Mouse (Mus musculus) MEL (cell line): Measurements from ENCODE around the gene Olfr1290. TPM values are rescaled to one million over a fixed set of nuclear protein-coding genes. Genes with fewer than 3 reads are reported as not detected.

ENCODE experiments used
- DNase-seq: peaks from one replicate; pipeline ENCODE4 v3.0.0; 2011; ENCODE audit warnings: low read depth, low spot score
- H3K27ac ChIP-seq: 2 replicates; pipeline ENCODE4 v1.5.1; 2012; ENCODE audit warnings: low read depth, mild to moderate bottlenecking, control low read depth, low read length, moderate library complexity; ENCODE audit not compliant: control insufficient read depth
- H3K27me3 ChIP-seq, 2 experiments: fragments of 150-350 bp in 1 of 2; sonication (generic) in 1 of 2; 2 replicates each; pipeline ENCODE4 v1.6.1; 2012; ENCODE audit warnings: low read length in 2 of 2, mild to moderate bottlenecking in 2 of 2, improper control_type of control experiment in 1 of 2, moderate library complexity in 1 of 2; ENCODE audit not compliant: insufficient read depth in 2 of 2, control insufficient read depth in 1 of 2
- H3K36me3 ChIP-seq, 2 experiments: 2 replicates each; pipeline ENCODE4 v1.6.1; 2012 to 2014; ENCODE audit warnings: low read length in 2 of 2, improper control_type of control experiment in 1 of 2, inconsistent platforms in 1 of 2, mild to moderate bottlenecking in 1 of 2; ENCODE audit not compliant: insufficient read depth in 2 of 2, control insufficient read depth in 1 of 2
- H3K4me1 ChIP-seq, 2 experiments: fragments of 150-350 bp in 1 of 2; sonication (generic) in 1 of 2; 2 replicates each; pipeline ENCODE4 v1.6.1; 2012; ENCODE audit warnings: low read length in 2 of 2, improper control_type of control experiment in 1 of 2, mild to moderate bottlenecking in 1 of 2; ENCODE audit not compliant: insufficient read depth in 2 of 2, control insufficient read depth in 1 of 2
- H3K4me3 ChIP-seq, 2 experiments: fragments of 150-350 bp in 1 of 2; sonication (generic) in 1 of 2; 2 replicates each; pipeline ENCODE4 v1.5.1; 2012; ENCODE audit warnings: low read depth in 2 of 2, low read length in 2 of 2, mild to moderate bottlenecking in 2 of 2, moderate library complexity in 2 of 2, control low read depth in 1 of 2, improper control_type of control experiment in 1 of 2; ENCODE audit not compliant: control insufficient read depth in 1 of 2, insufficient read depth in 1 of 2
- H3K79me2 ChIP-seq: 2 replicates; pipeline ENCODE4 v1.6.1; 2012; ENCODE audit warnings: mild to moderate bottlenecking, low read length, moderate library complexity; ENCODE audit not compliant: control insufficient read depth, poor library complexity, insufficient read depth
- H3K9ac ChIP-seq: 2 replicates; pipeline ENCODE4 v1.6.1; 2012; ENCODE audit warnings: low read depth, mild to moderate bottlenecking, control low read depth, low read length, moderate library complexity; ENCODE audit not compliant: control insufficient read depth, poor library complexity, severe bottlenecking
- H3K9me3 ChIP-seq: fragments of 150-350 bp; sonication (generic); replicated peaks from 2 replicates; pipeline ENCODE4 v1.6.1; 2012; ENCODE audit warnings: mild to moderate bottlenecking, low read length, improper control_type of control experiment, moderate library complexity; ENCODE audit not compliant: insufficient read depth
- CHD2 ChIP-seq: IDR thresholded peaks from 2 replicates; pipeline ENCODE4 v1.6.1; 2011; ENCODE audit warnings: low read length, improper control_type of control experiment
- CTCF ChIP-seq, 3 experiments: IDR thresholded peaks in 2 of 3; conservative IDR thresholded peaks in 1 of 3; 2 replicates each; pipeline ENCODE4 v1.5.1; 2011 to 2012; ENCODE audit warnings: low read length in 3 of 3, low read depth in 2 of 3, mild to moderate bottlenecking in 2 of 3, improper control_type of control experiment in 1 of 3, inconsistent platforms in 1 of 3, mixed read lengths in 1 of 3, moderate library complexity in 1 of 3; ENCODE audit not compliant: control insufficient read depth in 1 of 3, insufficient read depth in 1 of 3, poor library complexity in 1 of 3, severe bottlenecking in 1 of 3
- EP300 ChIP-seq, 2 experiments: IDR thresholded peaks; 2 replicates each; pipeline ENCODE4 v1.6.1; 2011; ENCODE audit warnings: improper control_type of control experiment in 2 of 2, low read length in 2 of 2, low read depth in 1 of 2, mild to moderate bottlenecking in 1 of 2
- GATA1 ChIP-seq: IDR thresholded peaks from 2 replicates; pipeline ENCODE4 v1.6.1; 2011; ENCODE audit warnings: low read depth, low read length, improper control_type of control experiment
- JUND ChIP-seq: IDR thresholded peaks from 2 replicates; pipeline ENCODE4 v1.6.1; 2011; ENCODE audit warnings: low read depth, mild to moderate bottlenecking, improper control_type of control experiment, low read length
- MAZ ChIP-seq: IDR thresholded peaks from 2 replicates; pipeline ENCODE4 v1.6.1; 2012; ENCODE audit warnings: low read depth, mild to moderate bottlenecking, inconsistent platforms, low read length, improper control_type of control experiment
- MXI1 ChIP-seq: IDR thresholded peaks from 2 replicates; pipeline ENCODE4 v1.6.1; 2011; ENCODE audit warnings: mild to moderate bottlenecking, low read depth, low read length, improper control_type of control experiment
- NRF1 ChIP-seq: IDR thresholded peaks from 2 replicates; pipeline ENCODE4 v1.6.1; 2014; ENCODE audit warnings: low read depth, mild to moderate bottlenecking, inconsistent platforms, low read length, improper control_type of control experiment, moderate library complexity; ENCODE audit not compliant: poor library complexity, insufficient read depth, severe bottlenecking
- POLR2AphosphoS2 ChIP-seq: IDR thresholded peaks from 2 replicates; pipeline ENCODE4 v1.6.1; 2011; ENCODE audit warnings: low read length, improper control_type of control experiment
- RAD21 ChIP-seq: IDR thresholded peaks from 2 replicates; pipeline ENCODE4 v1.6.1; 2011; ENCODE audit warnings: mild to moderate bottlenecking, low read depth, low read length, improper control_type of control experiment
- RCOR1 ChIP-seq: IDR thresholded peaks from 2 replicates; pipeline ENCODE4 v1.6.1; 2012; ENCODE audit warnings: low read depth, mild to moderate bottlenecking, inconsistent platforms, low read length, improper control_type of control experiment
- SIN3A ChIP-seq: IDR thresholded peaks from 2 replicates; pipeline ENCODE4 v1.6.1; 2012; ENCODE audit warnings: low read length, improper control_type of control experiment, inconsistent platforms
- TAL1 ChIP-seq: IDR thresholded peaks from 2 replicates; pipeline ENCODE4 v1.6.1; 2012; ENCODE audit warnings: mild to moderate bottlenecking, inconsistent platforms, low read length, moderate library complexity, mixed read lengths
- TCF12 ChIP-seq: IDR thresholded peaks from 2 replicates; pipeline ENCODE4 v1.6.1; 2014; ENCODE audit warnings: low read depth, mild to moderate bottlenecking, inconsistent platforms, low read length, improper control_type of control experiment, moderate library complexity
- USF1 ChIP-seq: IDR thresholded peaks from 2 replicates; pipeline ENCODE4 v1.6.1; 2014; ENCODE audit warnings: low read depth, mild to moderate bottlenecking, inconsistent platforms, low read length, improper control_type of control experiment, moderate library complexity
- USF2 ChIP-seq, 2 experiments: IDR thresholded peaks; 2 replicates each; pipeline ENCODE4 v1.6.1; 2011 to 2012; ENCODE audit warnings: improper control_type of control experiment in 2 of 2, low read length in 2 of 2, borderline replicate concordance in 1 of 2, inconsistent platforms in 1 of 2, low read depth in 1 of 2, mild to moderate bottlenecking in 1 of 2; ENCODE audit not compliant: insufficient read depth in 1 of 2
- ZC3H11A ChIP-seq: IDR thresholded peaks from 2 replicates; pipeline ENCODE4 v1.6.1; 2012; ENCODE audit warnings: low read depth, mild to moderate bottlenecking, inconsistent platforms, low read length, improper control_type of control experiment
- ZKSCAN1 ChIP-seq: IDR thresholded peaks from 2 replicates; pipeline ENCODE4 v1.6.1; 2012; ENCODE audit warnings: low read depth, mild to moderate bottlenecking, inconsistent platforms, low read length, improper control_type of control experiment, moderate library complexity
- ZMIZ1 ChIP-seq: IDR thresholded peaks from 2 replicates; pipeline ENCODE4 v1.6.1; 2012; ENCODE audit warnings: low read depth, mild to moderate bottlenecking, inconsistent platforms, low read length, improper control_type of control experiment, moderate library complexity
- ZNF384 ChIP-seq: IDR thresholded peaks from 2 replicates; pipeline ENCODE4 v1.6.1; 2012; ENCODE audit warnings: low read depth, mild to moderate bottlenecking, inconsistent platforms, low read length, improper control_type of control experiment
- polyA plus RNA-seq, 2 experiments: library from polyadenylated mRNA; stranded (reverse) in 1 of 2; unstranded in 1 of 2; fragments of >175 nt in 1 of 2; fragments of >200 nt in 1 of 2; gene quantifications; 2 replicates each; pipeline versions ENCODE4 v1.2.1 to v1.2.4; 2012; ENCODE audit warnings: low replicate concordance in 2 of 2, low read depth in 1 of 2; ENCODE audit not compliant: insufficient read length in 2 of 2, insufficient read depth in 1 of 2, missing spikeins in 1 of 2
- total RNA-seq: library from RNA; depleted of rRNA; stranded (reverse); fragments of 300-350 nt; gene quantifications from 2 replicates; pipeline ENCODE4 v1.2.3, GENCODE M21; 2012; rRNA removed

Olfr1290 gene
- total RNA-seq, result not detected in 2 replicates
- not detected for polyA plus RNA-seq

- no peaks in the 10 kb centered on the region for H3K4me1 ChIP-seq
- H3K36me3 ChIP-seq, result no peaks in the 10 kb centered on the region
- H3K27ac ChIP-seq, result no peak within 1 kb of the TSS
- TF ChIP-seq MAZ (no peak), GATA1 (no peak), CTCF (IDR thresholded peaks at IDR 0.05 in 2 of 3, conservative IDR thresholded peaks at IDR 0.05 in 1 of 3; ENCODE audit: control insufficient read depth in 1 of 3, insufficient read depth in 1 of 3, low read depth in 2 of 3, low read length in 3 of 3, poor library complexity in 1 of 3, severe bottlenecking in 1 of 3) (no peak), TAL1 (no peak), SIN3A (no peak), CHD2 (no peak), POLR2AphosphoS2 (no peak), MXI1 (no peak), USF1 (no peak), NRF1 (no peak), RCOR1 (no peak), TCF12 (no peak), ZC3H11A (no peak), ZKSCAN1 (no peak), ZMIZ1 (no peak), ZNF384 (no peak), JUND (no peak), EP300 (IDR thresholded peaks at IDR 0.05; ENCODE audit: low read depth in 1 of 2, low read length in 2 of 2) (no peak), USF2 (IDR thresholded peaks at IDR 0.05; ENCODE audit: borderline replicate concordance in 1 of 2, insufficient read depth in 1 of 2, low read depth in 1 of 2, low read length in 2 of 2) (no peak)
- no peak within 1 kb of the TSS for H3K4me3 ChIP-seq
- H3K9ac ChIP-seq, result no peak within 1 kb of the TSS
- no peak for DNase-seq
- H3K9me3 ChIP-seq, result no peaks in the 10 kb centered on the region
- H3K79me2 ChIP-seq, result no peaks in the 10 kb centered on the region
- H3K27me3 ChIP-seq, result no peaks in the 10 kb centered on the region
Measured at GRCm38 (mm10) chr2:111493729-111494128, at the start of gene Olfr1290. Gene Olfr1290, minus strand, starts transcription at chr2:111493829.

DNA sequence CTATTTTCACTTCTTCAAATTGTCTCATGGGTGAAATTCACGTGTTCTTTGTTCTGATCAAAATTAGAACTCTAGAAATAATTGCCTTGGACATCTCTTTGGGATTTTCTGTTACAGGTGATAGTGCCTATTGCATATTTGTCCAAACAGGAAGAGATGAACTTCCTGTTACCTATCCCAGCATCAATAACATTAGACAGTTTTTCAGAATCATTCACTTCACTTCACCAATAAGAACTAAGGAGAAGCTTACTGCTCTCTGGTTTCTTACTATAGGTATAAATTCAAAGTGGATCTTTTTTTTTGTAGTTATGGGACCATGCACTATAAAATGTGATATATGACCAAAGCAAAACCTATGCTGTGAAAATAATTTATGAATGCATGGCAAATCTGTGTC is 46.6 kb upstream of the Olfr1290 start, which contains the start of gene Olfr1294:
TSS of gene Olfr1294 (minus strand) at position 101 of the 400 bp plus-strand sequence.
- Histone ChIP-seq H3K4me1 (no peaks in the 10 kb centered on the region), H3K79me2 (no peaks in the 10 kb centered on the region), H3K4me3 (no peak within 1 kb of the TSS), H3K9ac (no peak within 1 kb of the TSS), H3K36me3 (no peaks in the 10 kb centered on the region), H3K9me3 (no peaks in the 10 kb centered on the region), H3K27ac (no peak within 1 kb of the TSS), H3K27me3 (no peaks in the 10 kb centered on the region)
- TF ChIP-seq JUND, result no peak
- TF ChIP-seq SIN3A, result no peak
- TF ChIP-seq ZNF384, result no peak
- no peak for TF ChIP-seq RAD21
- TF ChIP-seq POLR2AphosphoS2, result no peak
- DNase-seq, result no peak
